Mouse (Mus musculus): ENCODE data around the gene Cenpb.

GRCm38 (mm10) chr2:131145121-131145520 lies 34.7 kb downstream of the Cenpb start:
- TF ChIP-seq CTCF (IDR thresholded peaks at IDR 0.05), result no peak
- no peak for TF ChIP-seq POLR2A (IDR thresholded peaks at IDR 0.05; ENCODE audit: insufficient read depth, low read depth, low read length)
